Mouse (Mus musculus) forebrain, postnatal 0 days (tissue): ENCODE measurements around the gene Rps6kb2. TPM values are rescaled to one million over a fixed set of nuclear protein-coding genes. Genes with fewer than 3 reads are reported as not detected.

Experiments
- ATAC-seq: fragments of 200-750 bp; cut with Nextera tagmentation; 2 replicates; pipeline ENCODE4 v1.8.0; 2017; ENCODE audit warnings: mild to moderate bottlenecking, moderate library complexity
- DNase-seq: peaks from one replicate; pipeline ENCODE4 v3.0.0-alpha.2; 2015
- H3K27ac ChIP-seq: fragments of 300-500 bp; sonication (generic); 2 replicates; pipeline ENCODE4 v1.5.1; 2014; ENCODE audit warnings: low read depth, mild to moderate bottlenecking, antibody characterized with exemption, low read length, moderate library complexity, mixed read lengths
- H3K27me3 ChIP-seq: fragments of 300-500 bp; sonication (generic); 2 replicates; pipeline ENCODE4 v1.6.1; 2014; ENCODE audit warnings: mild to moderate bottlenecking, low read length, mixed read lengths; ENCODE audit not compliant: insufficient read depth
- H3K36me3 ChIP-seq: fragments of 300-500 bp; sonication (generic); 2 replicates; pipeline ENCODE4 v1.6.1; 2014; ENCODE audit warnings: mild to moderate bottlenecking, moderate library complexity; ENCODE audit not compliant: insufficient read depth
- H3K4me1 ChIP-seq: fragments of 300-500 bp; sonication (generic); 2 replicates; pipeline ENCODE4 v1.6.1; 2014; ENCODE audit warnings: antibody characterized with exemption; ENCODE audit not compliant: insufficient read depth
- H3K4me2 ChIP-seq: fragments of 300-500 bp; sonication (generic); 2 replicates; pipeline ENCODE4 v1.6.1; 2014; ENCODE audit warnings: low read depth, mild to moderate bottlenecking, moderate library complexity
- H3K4me3 ChIP-seq: fragments of 300-500 bp; sonication (generic); 2 replicates; pipeline ENCODE4 v1.5.1; 2014; ENCODE audit warnings: low read depth, low read length, mixed read lengths
- H3K9ac ChIP-seq: fragments of 300-500 bp; sonication (generic); 2 replicates; pipeline ENCODE4 v1.6.1; 2014; ENCODE audit warnings: mild to moderate bottlenecking
- H3K9me3 ChIP-seq: fragments of 300-500 bp; sonication (generic); 2 replicates; pipeline ENCODE4 v1.6.1; 2016; ENCODE audit warnings: low read length
- CTCF ChIP-seq: sonication (generic); IDR thresholded peaks from 2 replicates; pipeline ENCODE4 v1.5.1; 2016; ENCODE audit warnings: antibody characterized with exemption, control low read depth, low read depth
- WGBS: fragments of 180-500 bp; shearing (Covaris S2); extraction: QIAGEN DNeasy Blood & Tissue Kit; methylation state at CpG from one replicate; pipeline ENCODE4 v1.1.7; 2014; 5-methylcytosine and 5-hydroxymethylcytosine counted together
- polyA plus RNA-seq: library from polyadenylated mRNA; unstranded; fragments of >200 nt; fragmentation: Nextera tagmentation; extraction: Ambion mirVana; gene quantifications from 2 replicates; pipeline ENCODE4 v1.2.1, GENCODE M21; 2015
- total RNA-seq: library from RNA; depleted of rRNA; stranded (reverse); fragments of >200 nt; gene quantifications from 2 replicates; pipeline ENCODE4 v1.2.3, GENCODE M21; 2014

Gene Rps6kb2
- total and polyA plus RNA-seq, 2 experiments from 2014 or later, result 33.5 to 55.5 TPM

DNA sequence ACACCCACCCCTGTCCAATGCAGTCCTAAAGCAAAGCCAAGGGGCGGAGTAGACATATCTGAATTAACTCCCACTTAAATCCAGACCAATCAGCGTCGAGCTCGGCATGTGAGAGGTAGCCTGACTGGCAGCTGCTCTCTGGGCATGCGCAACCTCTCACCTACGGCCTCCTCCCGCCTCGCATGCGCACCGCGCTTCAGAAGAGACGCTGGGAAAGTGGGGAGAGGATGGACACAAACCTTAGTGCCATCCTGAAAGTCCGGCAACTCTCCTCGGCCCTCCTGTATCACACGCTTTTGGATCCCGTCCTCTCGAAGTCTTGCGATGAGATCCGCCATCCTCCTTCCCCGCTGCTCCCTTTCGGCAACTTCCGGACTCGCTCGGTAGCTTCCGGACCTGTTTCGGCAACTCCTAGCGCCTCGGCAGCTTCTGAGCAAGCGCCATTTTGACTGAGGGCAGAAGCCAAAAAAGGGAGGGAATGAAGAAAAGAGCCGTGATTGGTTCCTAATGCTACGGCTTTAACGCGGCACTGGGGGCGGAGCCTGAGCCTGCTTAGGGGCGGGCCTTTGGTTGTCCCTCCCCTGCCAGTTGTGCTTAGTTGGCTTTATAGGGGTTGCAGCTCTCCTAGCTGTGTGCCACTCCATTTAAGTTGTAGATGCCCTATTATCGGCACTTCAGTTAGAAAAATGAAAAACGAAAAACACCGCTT lies 41.9 kb downstream of the Rps6kb2 start:
- Histone ChIP-seq H3K27ac (peak overlapping the region; percentile 76), H3K36me3 (peaks cover 19% of the 10 kb centered on the region), H3K4me2 (peak overlapping the region; percentile 42), H3K9ac (peak overlapping the region; percentile 66), H3K4me3 (peak overlapping the region; percentile 44), H3K4me1 (peaks cover 8% of the 10 kb centered on the region), H3K9me3 (no peaks in the 10 kb centered on the region), H3K27me3 (no peaks in the 10 kb centered on the region)
- TF ChIP-seq CTCF, result no peak
- DNase-seq (peak; percentile 99), ATAC-seq (peak; percentile 85)
- WGBS, result 2% methylated on average over 38 of the region's 38 CpGs

DNA sequence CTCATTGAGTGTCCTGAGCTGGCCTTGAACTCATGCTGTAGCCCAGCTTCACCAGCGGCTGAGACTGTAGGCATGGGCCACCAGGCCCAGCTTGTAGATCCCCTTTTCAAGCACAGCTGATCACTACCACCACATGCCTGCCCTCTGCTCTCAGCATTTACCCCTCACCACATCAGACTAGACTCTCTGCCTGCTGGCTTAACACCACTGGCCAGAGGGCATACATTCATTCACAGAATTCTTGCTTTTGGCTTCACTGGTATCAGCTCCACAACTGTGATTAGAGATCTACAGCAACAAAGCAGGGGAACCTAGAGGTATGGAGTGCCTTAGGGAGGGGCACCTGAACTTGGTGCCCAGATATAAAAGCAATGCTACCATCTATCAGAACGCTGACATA lies 42.7 kb downstream of the Rps6kb2 start:
- Histone ChIP-seq H3K27ac (peak overlapping the region; percentile 76; the same call in 1 of the 2 replicates), H3K9me3 (no peaks in the 10 kb centered on the region), H3K4me3 (peak overlapping the region; percentile 44), H3K4me2 (peak overlapping the region; percentile 42), H3K4me1 (peaks cover 8% of the 10 kb centered on the region), H3K27me3 (no peaks in the 10 kb centered on the region), H3K36me3 (peaks cover 24% of the 10 kb centered on the region), H3K9ac (peak overlapping the region; percentile 66; the same call in 1 of the 2 replicates)
- WGBS, result 95% methylated on average over 2 of the region's 2 CpGs
- ATAC-seq, result no peak
- no peak for TF ChIP-seq CTCF
- DNase-seq, result no peak

DNA sequence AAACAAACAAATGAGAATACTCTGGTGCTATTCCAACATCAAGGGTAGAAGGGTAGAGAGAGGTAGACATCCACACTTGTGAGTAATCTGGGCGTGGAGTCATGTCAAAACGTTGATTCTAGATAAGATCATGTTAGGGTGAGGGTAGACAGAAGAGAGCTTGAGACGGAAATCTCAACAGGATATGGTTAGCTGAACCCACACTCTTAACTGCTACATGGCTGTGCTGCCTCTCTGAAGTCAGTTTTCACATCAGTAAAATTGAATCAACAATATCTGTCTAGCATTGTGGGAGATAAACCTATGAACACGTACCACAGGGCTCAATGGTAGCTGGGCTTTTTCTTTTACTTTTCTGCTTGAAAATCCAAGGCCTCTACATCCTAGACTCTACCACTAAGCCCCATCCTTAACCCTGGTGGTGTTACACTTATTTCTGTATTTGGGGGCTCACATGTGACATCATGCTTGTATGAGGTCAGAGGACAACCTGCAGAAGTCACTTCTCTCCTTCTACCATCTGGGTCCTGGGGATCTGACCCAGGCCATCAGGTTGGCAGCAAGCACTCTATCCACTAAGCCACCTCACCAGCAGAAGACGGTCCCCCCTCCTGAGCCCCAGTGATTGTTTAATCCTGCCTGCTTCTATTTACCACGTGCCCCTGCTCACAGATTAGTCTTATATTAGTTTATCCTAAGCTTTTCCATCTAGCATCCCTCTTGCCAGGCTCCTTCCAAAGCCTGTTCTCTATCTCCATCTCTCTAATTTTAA lies 43.3 kb downstream of the Rps6kb2 start:
- TF ChIP-seq CTCF, result no peak
- Histone ChIP-seq H3K4me1 (peaks cover 8% of the 10 kb centered on the region), H3K4me2 (peak overlapping the region; percentile 42), H3K27me3 (no peaks in the 10 kb centered on the region), H3K36me3 (peaks cover 30% of the 10 kb centered on the region), H3K4me3 (no peak overlapping the region), H3K9me3 (no peaks in the 10 kb centered on the region), H3K9ac (0 out of 2 replicates have a peak overlapping the region, but pooled peaks have one; percentile 66), H3K27ac (no peak overlapping the region)
- ATAC-seq (no peak), DNase-seq (no peak)
- 89% methylated on average over 6 of the region's 6 CpGs for WGBS

DNA sequence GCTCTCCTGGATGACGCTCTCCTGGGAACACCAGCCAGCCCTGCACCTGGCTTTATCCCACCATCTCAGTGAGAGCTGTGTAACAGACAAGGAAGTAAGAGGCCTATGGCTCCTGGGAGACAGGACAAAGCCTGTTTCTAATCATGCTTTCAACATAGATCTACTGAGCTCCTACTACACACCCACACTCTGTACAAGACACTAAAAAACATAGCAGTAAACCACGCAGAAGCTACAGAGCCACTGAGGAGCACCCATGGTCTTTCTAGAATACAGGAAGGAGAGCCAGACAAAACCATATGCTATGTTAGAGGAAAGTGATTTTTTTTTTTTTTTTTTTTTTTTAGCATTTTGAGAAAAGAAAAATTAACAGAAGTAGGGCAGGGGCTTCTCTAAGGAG lies 44.8 kb downstream of the Rps6kb2 start:
- Histone ChIP-seq H3K9me3 (no peaks in the 10 kb centered on the region), H3K9ac (no peak overlapping the region), H3K36me3 (peaks cover 46% of the 10 kb centered on the region), H3K4me2 (no peak overlapping the region), H3K27me3 (no peaks in the 10 kb centered on the region), H3K4me1 (peaks cover 8% of the 10 kb centered on the region), H3K4me3 (no peak overlapping the region), H3K27ac (no peak overlapping the region)
- WGBS, result 97% methylated on average over 2 of the region's 2 CpGs
- no peak for DNase-seq
- no peak for ATAC-seq
- no peak for TF ChIP-seq CTCF

- WGBS, result 98% methylated on average over 7 of the region's 7 CpGs
- no peak overlapping the region for H3K27ac ChIP-seq
- peaks cover 56% of the 10 kb centered on the region for H3K36me3 ChIP-seq
- no peak for TF ChIP-seq CTCF
- H3K4me1 ChIP-seq, result peaks cover 8% of the 10 kb centered on the region
- no peak for DNase-seq
- H3K9me3 ChIP-seq, result no peaks in the 10 kb centered on the region
- no peak for ATAC-seq
- H3K4me2 ChIP-seq, result no peak overlapping the region
- no peak overlapping the region for H3K4me3 ChIP-seq
- H3K27me3 ChIP-seq, result no peaks in the 10 kb centered on the region
- no peak overlapping the region for H3K9ac ChIP-seq
Observed at GRCm38 (mm10) chr19:4117006-4117405, 46.1 kb downstream of the Rps6kb2 start.

GRCm38 (mm10) chr19:4115816-4116215 lies 47.3 kb downstream of the Rps6kb2 start:
- H3K4me3 ChIP-seq, result no peak overlapping the region
- no peak for TF ChIP-seq CTCF
- no peak overlapping the region for H3K27ac ChIP-seq
- peaks cover 68% of the 10 kb centered on the region for H3K36me3 ChIP-seq
- no peak for ATAC-seq
- H3K9me3 ChIP-seq, result no peaks in the 10 kb centered on the region
- H3K4me1 ChIP-seq, result peaks cover 7% of the 10 kb centered on the region
- no peak overlapping the region for H3K9ac ChIP-seq
- no peaks in the 10 kb centered on the region for H3K27me3 ChIP-seq
- no peak overlapping the region for H3K4me2 ChIP-seq
- WGBS, result 86% methylated on average over 11 of the region's 11 CpGs
- DNase-seq, result no peak

DNA sequence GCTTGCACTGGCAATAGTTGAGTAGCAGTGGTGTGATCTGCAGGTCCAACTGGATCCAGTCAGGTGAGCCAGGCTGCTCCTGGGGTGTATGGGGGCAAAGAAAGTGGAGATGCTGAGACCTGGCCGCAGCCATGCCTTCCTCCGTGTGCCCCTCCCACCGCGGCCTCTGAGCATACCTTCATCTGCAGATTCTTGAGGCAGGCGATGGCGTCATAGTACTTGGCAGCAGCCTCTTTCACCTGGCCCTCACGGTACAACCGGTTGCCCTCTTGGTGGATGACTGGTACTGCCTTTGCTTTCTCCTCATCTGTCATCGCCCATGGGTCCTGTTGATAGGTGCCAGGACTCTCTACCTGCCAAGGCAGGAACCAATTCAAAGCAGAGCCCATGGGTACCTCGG lies 48.0 kb downstream of the Rps6kb2 start:
- no peak overlapping the region for H3K27ac ChIP-seq
- no peak overlapping the region for H3K4me2 ChIP-seq
- no peak for ATAC-seq
- no peaks in the 10 kb centered on the region for H3K4me1 ChIP-seq
- H3K27me3 ChIP-seq, result no peaks in the 10 kb centered on the region
- H3K9ac ChIP-seq, result no peak overlapping the region
- TF ChIP-seq CTCF, result no peak
- no peak overlapping the region for H3K4me3 ChIP-seq
- peaks cover 71% of the 10 kb centered on the region for H3K36me3 ChIP-seq
- H3K9me3 ChIP-seq, result no peaks in the 10 kb centered on the region
- WGBS, result 94% methylated on average over 10 of the region's 10 CpGs
- no peak for DNase-seq
